Mouse (Mus musculus) MEL (cell line): ENCODE results near the gene Hnrnpa2b1. TPM values are rescaled to one million over a fixed set of nuclear protein-coding genes. Genes with fewer than 3 reads are reported as not detected.

Source experiments
- DNase-seq: peaks from one replicate; pipeline ENCODE4 v3.0.0; 2011; ENCODE audit warnings: low read depth, low spot score
- H3K27ac ChIP-seq: 2 replicates; pipeline ENCODE4 v1.5.1; 2012; ENCODE audit warnings: low read depth, mild to moderate bottlenecking, control low read depth, low read length, moderate library complexity; ENCODE audit not compliant: control insufficient read depth
- H3K27me3 ChIP-seq, 2 experiments: fragments of 150-350 bp in 1 of 2; sonication (generic) in 1 of 2; 2 replicates each; pipeline ENCODE4 v1.6.1; 2012; ENCODE audit warnings: low read length in 2 of 2, mild to moderate bottlenecking in 2 of 2, improper control_type of control experiment in 1 of 2, moderate library complexity in 1 of 2; ENCODE audit not compliant: insufficient read depth in 2 of 2, control insufficient read depth in 1 of 2
- H3K36me3 ChIP-seq, 2 experiments: 2 replicates each; pipeline ENCODE4 v1.6.1; 2012 to 2014; ENCODE audit warnings: low read length in 2 of 2, improper control_type of control experiment in 1 of 2, inconsistent platforms in 1 of 2, mild to moderate bottlenecking in 1 of 2; ENCODE audit not compliant: insufficient read depth in 2 of 2, control insufficient read depth in 1 of 2
- H3K4me1 ChIP-seq, 2 experiments: fragments of 150-350 bp in 1 of 2; sonication (generic) in 1 of 2; 2 replicates each; pipeline ENCODE4 v1.6.1; 2012; ENCODE audit warnings: low read length in 2 of 2, improper control_type of control experiment in 1 of 2, mild to moderate bottlenecking in 1 of 2; ENCODE audit not compliant: insufficient read depth in 2 of 2, control insufficient read depth in 1 of 2
- H3K4me3 ChIP-seq, 2 experiments: fragments of 150-350 bp in 1 of 2; sonication (generic) in 1 of 2; 2 replicates each; pipeline ENCODE4 v1.5.1; 2012; ENCODE audit warnings: low read depth in 2 of 2, low read length in 2 of 2, mild to moderate bottlenecking in 2 of 2, moderate library complexity in 2 of 2, control low read depth in 1 of 2, improper control_type of control experiment in 1 of 2; ENCODE audit not compliant: control insufficient read depth in 1 of 2, insufficient read depth in 1 of 2
- H3K79me2 ChIP-seq: 2 replicates; pipeline ENCODE4 v1.6.1; 2012; ENCODE audit warnings: mild to moderate bottlenecking, low read length, moderate library complexity; ENCODE audit not compliant: control insufficient read depth, poor library complexity, insufficient read depth
- H3K9ac ChIP-seq: 2 replicates; pipeline ENCODE4 v1.6.1; 2012; ENCODE audit warnings: low read depth, mild to moderate bottlenecking, control low read depth, low read length, moderate library complexity; ENCODE audit not compliant: control insufficient read depth, poor library complexity, severe bottlenecking
- H3K9me3 ChIP-seq: fragments of 150-350 bp; sonication (generic); replicated peaks from 2 replicates; pipeline ENCODE4 v1.6.1; 2012; ENCODE audit warnings: mild to moderate bottlenecking, low read length, improper control_type of control experiment, moderate library complexity; ENCODE audit not compliant: insufficient read depth
- ELF1 ChIP-seq: IDR thresholded peaks from 2 replicates; pipeline ENCODE4 v1.6.1; 2014; ENCODE audit warnings: low read depth, mild to moderate bottlenecking, inconsistent platforms, low read length, improper control_type of control experiment, moderate library complexity
- EP300 ChIP-seq, 2 experiments: IDR thresholded peaks; 2 replicates each; pipeline ENCODE4 v1.6.1; 2011; ENCODE audit warnings: improper control_type of control experiment in 2 of 2, low read length in 2 of 2, low read depth in 1 of 2, mild to moderate bottlenecking in 1 of 2
- ETS1 ChIP-seq: IDR thresholded peaks from 2 replicates; pipeline ENCODE4 v1.6.1; 2012; ENCODE audit warnings: low read depth, mild to moderate bottlenecking, inconsistent platforms, low read length, improper control_type of control experiment, moderate library complexity
- HCFC1 ChIP-seq: IDR thresholded peaks from 2 replicates; pipeline ENCODE4 v1.6.1; 2012; ENCODE audit warnings: low read depth, mild to moderate bottlenecking, inconsistent platforms, low read length, improper control_type of control experiment, moderate library complexity
- JUND ChIP-seq: IDR thresholded peaks from 2 replicates; pipeline ENCODE4 v1.6.1; 2011; ENCODE audit warnings: low read depth, mild to moderate bottlenecking, improper control_type of control experiment, low read length
- MAFK ChIP-seq: IDR thresholded peaks from 2 replicates; pipeline ENCODE4 v1.6.1; 2011; ENCODE audit warnings: low read depth, mild to moderate bottlenecking, low read length, improper control_type of control experiment, borderline replicate concordance
- MAX ChIP-seq: IDR thresholded peaks from 2 replicates; pipeline ENCODE4 v1.6.1; 2011; ENCODE audit warnings: low read length, improper control_type of control experiment
- POLR2A ChIP-seq, 2 experiments: IDR thresholded peaks; 2 replicates each; pipeline ENCODE4 v1.6.1; 2011 to 2012; ENCODE audit warnings: low read length in 2 of 2, mild to moderate bottlenecking in 2 of 2, control low read depth in 1 of 2, improper control_type of control experiment in 1 of 2, low read depth in 1 of 2, moderate library complexity in 1 of 2; ENCODE audit not compliant: control insufficient read depth in 1 of 2, insufficient read depth in 1 of 2, poor library complexity in 1 of 2
- POLR2AphosphoS2 ChIP-seq: IDR thresholded peaks from 2 replicates; pipeline ENCODE4 v1.6.1; 2011; ENCODE audit warnings: low read length, improper control_type of control experiment
- POLR2AphosphoS5 ChIP-seq: IDR thresholded peaks from 2 replicates; pipeline ENCODE4 v1.6.1; 2012; ENCODE audit warnings: low read depth, borderline replicate concordance, mild to moderate bottlenecking, inconsistent platforms, low read length, moderate library complexity, mixed read lengths
- RAD21 ChIP-seq: IDR thresholded peaks from 2 replicates; pipeline ENCODE4 v1.6.1; 2011; ENCODE audit warnings: mild to moderate bottlenecking, low read depth, low read length, improper control_type of control experiment
- RCOR1 ChIP-seq: IDR thresholded peaks from 2 replicates; pipeline ENCODE4 v1.6.1; 2012; ENCODE audit warnings: low read depth, mild to moderate bottlenecking, inconsistent platforms, low read length, improper control_type of control experiment
- SIN3A ChIP-seq: IDR thresholded peaks from 2 replicates; pipeline ENCODE4 v1.6.1; 2012; ENCODE audit warnings: low read length, improper control_type of control experiment, inconsistent platforms
- SMC3 ChIP-seq: IDR thresholded peaks from 2 replicates; pipeline ENCODE4 v1.6.1; 2011; ENCODE audit warnings: low read depth, low read length, improper control_type of control experiment
- TAL1 ChIP-seq: IDR thresholded peaks from 2 replicates; pipeline ENCODE4 v1.6.1; 2012; ENCODE audit warnings: mild to moderate bottlenecking, inconsistent platforms, low read length, moderate library complexity, mixed read lengths
- TBP ChIP-seq: IDR thresholded peaks from 2 replicates; pipeline ENCODE4 v1.8.0; 2011; ENCODE audit warnings: low read depth, low read length, improper control_type of control experiment
- TCF12 ChIP-seq: IDR thresholded peaks from 2 replicates; pipeline ENCODE4 v1.6.1; 2014; ENCODE audit warnings: low read depth, mild to moderate bottlenecking, inconsistent platforms, low read length, improper control_type of control experiment, moderate library complexity
- ZC3H11A ChIP-seq: IDR thresholded peaks from 2 replicates; pipeline ENCODE4 v1.6.1; 2012; ENCODE audit warnings: low read depth, mild to moderate bottlenecking, inconsistent platforms, low read length, improper control_type of control experiment
- ZKSCAN1 ChIP-seq: IDR thresholded peaks from 2 replicates; pipeline ENCODE4 v1.6.1; 2012; ENCODE audit warnings: low read depth, mild to moderate bottlenecking, inconsistent platforms, low read length, improper control_type of control experiment, moderate library complexity
- ZNF384 ChIP-seq: IDR thresholded peaks from 2 replicates; pipeline ENCODE4 v1.6.1; 2012; ENCODE audit warnings: low read depth, mild to moderate bottlenecking, inconsistent platforms, low read length, improper control_type of control experiment
- polyA plus RNA-seq, 2 experiments: library from polyadenylated mRNA; stranded (reverse) in 1 of 2; unstranded in 1 of 2; fragments of >175 nt in 1 of 2; fragments of >200 nt in 1 of 2; gene quantifications; 2 replicates each; pipeline versions ENCODE4 v1.2.1 to v1.2.4; 2012; ENCODE audit warnings: low replicate concordance in 2 of 2, low read depth in 1 of 2; ENCODE audit not compliant: insufficient read length in 2 of 2, insufficient read depth in 1 of 2, missing spikeins in 1 of 2
- total RNA-seq: library from RNA; depleted of rRNA; stranded (reverse); fragments of 300-350 nt; gene quantifications from 2 replicates; pipeline ENCODE4 v1.2.3, GENCODE M21; 2012

The Hnrnpa2b1 gene
- total and polyA plus RNA-seq, 3 experiments: 635 to 1,710 (median 1,226) TPM

- TF ChIP-seq RCOR1: 0 out of 2 replicates have a peak, but pooled peaks have one; percentile 49
- TF ChIP-seq TBP: no peak
- TF ChIP-seq POLR2A (IDR thresholded peaks at IDR 0.05; ENCODE audit: control insufficient read depth in 1 of 2, insufficient read depth in 1 of 2, low read depth in 1 of 2, low read length in 2 of 2, poor library complexity in 1 of 2): no peak
- no peak for TF ChIP-seq SMC3
- 0 out of 2 replicates have a peak, but pooled peaks have one; percentile 8 for TF ChIP-seq ZNF384
- peak; percentile 63 to 74 for TF ChIP-seq EP300 (IDR thresholded peaks at IDR 0.05; ENCODE audit: low read depth in 1 of 2, low read length in 2 of 2)
- no peak for TF ChIP-seq ELF1
- TF ChIP-seq TCF12: peak; percentile 47
- no peak for TF ChIP-seq POLR2AphosphoS2
- TF ChIP-seq TAL1: no peak
- TF ChIP-seq ZKSCAN1: 0 out of 2 replicates have a peak, but pooled peaks have one; percentile 27
- peak; percentile 82 for TF ChIP-seq ETS1
Measured at GRCm38 (mm10) chr6:51497321-51498111, 27.8 kb upstream of the Hnrnpa2b1 start (continued).

- DNase-seq: no peak
- Histone ChIP-seq H3K4me3 (no peak overlapping the region), H3K79me2 (no peaks in the 10 kb centered on the region), H3K4me1 (peaks cover 12 to 14% of the 10 kb centered on the region in 2 experiments), H3K27ac (no peak overlapping the region), H3K9me3 (no peaks in the 10 kb centered on the region), H3K36me3 (peaks cover 0 to 23% of the 10 kb centered on the region in 2 experiments; a peak in 2 of 4 replicates), H3K9ac (no peak overlapping the region), H3K27me3 (no peaks in the 10 kb centered on the region)
- TF ChIP-seq ZNF384 (no peak), MAFK (no peak)
Measured at GRCm38 (mm10) chr6:51489787-51490186, 20.1 kb upstream of the Hnrnpa2b1 start.

- Histone ChIP-seq H3K9me3 (no peaks in the 10 kb centered on the region), H3K4me1 (peaks cover 12 to 15% of the 10 kb centered on the region in 2 experiments), H3K36me3 (peaks cover 6 to 28% of the 10 kb centered on the region in 2 experiments), H3K9ac (no peak overlapping the region; the same call in 1 of the 2 replicates), H3K27ac (peak overlapping the region; percentile 95), H3K79me2 (no peaks in the 10 kb centered on the region), H3K27me3 (no peaks in the 10 kb centered on the region), H3K4me3 (no peak overlapping the region)
- TF ChIP-seq RAD21 (no peak), MAX (no peak), POLR2AphosphoS5 (no peak), HCFC1 (no peak), RCOR1 (no peak), MAFK (no peak), ZKSCAN1 (no peak), TCF12 (no peak), SIN3A (no peak), ELF1 (no peak), ZC3H11A (no peak), JUND (no peak)
- DNase-seq: peak; percentile 49
Measured at GRCm38 (mm10) chr6:51486731-51487130, 17.0 kb upstream of the Hnrnpa2b1 start.
